Mouse (Mus musculus): ENCODE results near the gene Il18bp. TPM values are rescaled to one million over a fixed set of nuclear protein-coding genes. Genes with fewer than 3 reads are reported as not detected.

The Il18bp gene
- total and polyA plus RNA-seq, 3 experiments, result 1.9 to 3.3 (median 1.9) TPM

DNA sequence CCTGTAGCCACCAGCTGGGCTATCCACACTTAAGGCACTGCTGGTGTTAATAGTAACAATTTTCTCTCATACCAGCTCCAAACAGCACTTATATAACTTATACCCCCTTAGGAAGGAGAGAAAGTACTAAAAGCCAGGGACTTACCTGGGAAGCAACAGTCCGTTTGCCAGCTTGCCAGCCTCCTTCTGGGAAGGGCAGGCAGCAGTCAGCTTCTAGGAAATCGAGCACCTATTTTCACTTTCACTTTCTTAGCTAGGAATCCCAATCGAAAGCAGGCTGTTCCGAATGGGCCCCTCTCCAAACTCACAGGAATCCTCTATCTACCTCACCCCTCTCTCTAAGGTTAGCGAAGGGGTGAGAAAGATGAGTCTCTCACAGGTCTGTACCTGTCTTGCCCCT, 1.0 kb downstream of the Il18bp start:
- dilution Hi-C loops (cut with MboI; ENCODE audit: extremely low pct_ligation_motif_present, extremely low pct_unique_long_range_greater_than_20kb, low sequenced_read_pairs), result no loop called here
- no peak for DNase-seq (ENCODE audit: extremely low read depth)
- peaks cover 6 to 23% of the 10 kb centered on the region in 2 experiments; a peak in 3 of 4 replicates for H3K4me1 ChIP-seq (ENCODE audit: control insufficient read depth in 1 of 2, insufficient read depth in 2 of 2)
- peaks cover 57 to 93% of the 10 kb centered on the region in 2 experiments for H3K36me3 ChIP-seq (replicated peaks in 1 of 2; ENCODE audit: control insufficient read depth in 1 of 2, insufficient read depth in 1 of 2, low read length in 1 of 2)
- H3K79me2 ChIP-seq (replicated peaks; ENCODE audit: control insufficient read depth, extremely low read depth, insufficient read depth, poor library complexity, severe bottlenecking), result no peaks in the 10 kb centered on the region
- no peaks in the 10 kb centered on the region for H3K27me3 ChIP-seq (replicated peaks)
- no peak overlapping the region for H3K4me2 ChIP-seq (ENCODE audit: insufficient read depth, low read depth, poor library complexity, severe bottlenecking)
- H3K4me3 ChIP-seq (replicated peaks in 1 of 3; ENCODE audit: low read depth in 2 of 3, low read length in 2 of 3, poor library complexity in 1 of 3), result no peak overlapping the region
- H3K27ac ChIP-seq (ENCODE audit: insufficient read depth, low read depth), result no peak overlapping the region
- in situ Hi-C loops (cut with MboI; ENCODE audit: low pct_ligation_motif_present, low pct_unique_long_range_greater_than_20kb, low sequenced_read_pairs), result no loop called here
- no peak overlapping the region for H3K9ac ChIP-seq (ENCODE audit: insufficient read depth, low read depth)
- no peak for TF ChIP-seq USF1 (IDR thresholded peaks at IDR 0.05; ENCODE audit: low read depth, low read length)
- no peak for TF ChIP-seq MYC (IDR thresholded peaks at IDR 0.05; ENCODE audit: low read depth, low read length)
- TF ChIP-seq MXI1 (IDR thresholded peaks at IDR 0.05; ENCODE audit: low read depth, low read length), result no peak
- H3K9me3 ChIP-seq (replicated peaks; ENCODE audit: low read length), result no peaks in the 10 kb centered on the region

DNA sequence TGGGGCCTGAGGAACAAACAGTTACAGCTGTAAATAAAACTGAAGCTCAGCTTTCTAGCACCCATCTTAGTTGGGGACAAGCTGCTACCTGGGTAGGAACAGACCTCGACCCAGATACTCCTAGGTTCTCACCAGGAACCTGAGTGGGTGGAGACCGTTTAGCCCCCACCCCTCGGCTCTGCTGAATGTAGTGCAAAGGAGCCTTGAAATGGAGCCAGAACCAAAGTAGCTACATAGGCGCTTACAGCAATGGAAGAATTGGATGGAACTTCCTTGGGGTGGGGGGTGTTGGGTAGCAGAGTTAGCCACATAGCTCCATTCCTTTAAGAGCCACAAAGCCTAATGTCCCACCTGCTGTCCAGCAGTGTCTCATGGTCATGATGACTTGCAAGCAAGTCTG, 1.6 kb downstream of the Il18bp start:
- H3K4me1 ChIP-seq (ENCODE audit: control insufficient read depth in 1 of 2, insufficient read depth in 2 of 2), result peaks cover 6 to 23% of the 10 kb centered on the region in 2 experiments; a peak in 3 of 4 replicates
- peaks cover 62 to 93% of the 10 kb centered on the region in 2 experiments for H3K36me3 ChIP-seq (replicated peaks in 1 of 2; ENCODE audit: control insufficient read depth in 1 of 2, insufficient read depth in 1 of 2, low read length in 1 of 2)
- DNase-seq (ENCODE audit: extremely low read depth), result no peak
- no peak overlapping the region for H3K4me2 ChIP-seq (ENCODE audit: insufficient read depth, low read depth, poor library complexity, severe bottlenecking)
- no peak overlapping the region for H3K9ac ChIP-seq (ENCODE audit: insufficient read depth, low read depth)
- H3K9me3 ChIP-seq (replicated peaks; ENCODE audit: low read length), result no peaks in the 10 kb centered on the region
- in situ Hi-C loops (cut with MboI; ENCODE audit: low pct_ligation_motif_present, low pct_unique_long_range_greater_than_20kb, low sequenced_read_pairs) (no loop called here), dilution Hi-C loops (cut with MboI; ENCODE audit: extremely low pct_ligation_motif_present, extremely low pct_unique_long_range_greater_than_20kb, low sequenced_read_pairs) (no loop called here)
- H3K79me2 ChIP-seq (replicated peaks; ENCODE audit: control insufficient read depth, extremely low read depth, insufficient read depth, poor library complexity, severe bottlenecking), result no peaks in the 10 kb centered on the region
- no peak overlapping the region for H3K27ac ChIP-seq (ENCODE audit: insufficient read depth, low read depth)
- TF ChIP-seq MAFK (IDR thresholded peaks at IDR 0.05; ENCODE audit: insufficient replicate concordance, low read length) (no peak), RAD21 (IDR thresholded peaks at IDR 0.05; ENCODE audit: low read depth, low read length) (no peak), NELFE (IDR thresholded peaks at IDR 0.05; ENCODE audit: low read depth, low read length) (no peak), JUND (conservative IDR thresholded peaks at IDR 0.05; ENCODE audit: low read depth, low read length) (no peak), EP300 (IDR thresholded peaks at IDR 0.05; ENCODE audit: low read length) (no peak), UBTF (IDR thresholded peaks at IDR 0.05; ENCODE audit: low read depth, low read length) (no peak), SIN3A (IDR thresholded peaks at IDR 0.05; ENCODE audit: low read length) (no peak), KAT2A (IDR thresholded peaks at IDR 0.05; ENCODE audit: insufficient replicate concordance, low read length) (no peak), ZKSCAN1 (IDR thresholded peaks at IDR 0.05; ENCODE audit: borderline replicate concordance, low read depth, low read length) (no peak), MXI1 (IDR thresholded peaks at IDR 0.05; ENCODE audit: low read depth, low read length) (no peak), ETS1 (conservative IDR thresholded peaks at IDR 0.05; ENCODE audit: low read depth, low read length) (no peak), ZNF384 (IDR thresholded peaks at IDR 0.05; ENCODE audit: low read depth, low read length) (no peak), ZC3H11A (IDR thresholded peaks at IDR 0.05; ENCODE audit: low read depth, low read length) (no peak), CHD2 (IDR thresholded peaks at IDR 0.05; ENCODE audit: low read length) (no peak), HCFC1 (IDR thresholded peaks at IDR 0.05; ENCODE audit: low read depth, low read length) (no peak)
- no peaks in the 10 kb centered on the region for H3K27me3 ChIP-seq (replicated peaks)
- H3K4me3 ChIP-seq (replicated peaks in 1 of 3; ENCODE audit: low read depth in 2 of 3, low read length in 2 of 3, poor library complexity in 1 of 3), result no peak overlapping the region
